Mouse (Mus musculus) cortical plate, adult 2 months (tissue): Measurements from ENCODE around the gene B4gat1. TPM values are rescaled to one million over a fixed set of nuclear protein-coding genes. Genes with fewer than 3 reads are reported as not detected.

Experiments used
- H3K27ac ChIP-seq: fragments of 200-500 bp; 2 replicates; pipeline ENCODE4 v1.5.1; 2012; ENCODE audit warnings: low read length, control low read depth, inconsistent platforms; ENCODE audit not compliant: insufficient read depth
- H3K4me1 ChIP-seq: fragments of 200-500 bp; 2 replicates; pipeline ENCODE4 v1.6.1; 2011; ENCODE audit warnings: low read length; ENCODE audit not compliant: control insufficient read depth, insufficient read depth
- H3K4me3 ChIP-seq: fragments of 200-500 bp; 2 replicates; pipeline ENCODE4 v1.5.1; 2011; ENCODE audit warnings: mild to moderate bottlenecking, low read length, control low read depth; ENCODE audit not compliant: insufficient read depth
- CTCF ChIP-seq: fragments of 200-500 bp; IDR thresholded peaks from 2 replicates; pipeline ENCODE4 v1.5.1; 2011; ENCODE audit warnings: mild to moderate bottlenecking, control low read depth, low read length; ENCODE audit not compliant: insufficient read depth; ENCODE audit errors: extremely low read depth
- POLR2A ChIP-seq: fragments of 200-500 bp; IDR thresholded peaks from 2 replicates; pipeline ENCODE4 v1.6.1; 2011; ENCODE audit warnings: mild to moderate bottlenecking, low read length, control low read depth; ENCODE audit not compliant: insufficient read depth; ENCODE audit errors: extremely low read depth
- polyA plus RNA-seq: library from polyadenylated mRNA; depleted of rRNA; stranded (reverse); fragments of >200 nt; gene quantifications from 2 replicates; pipeline ENCODE4 v1.2.3, GENCODE M21; 2012

B4gat1 gene
- polyA plus RNA-seq, 1 experiment: 106 TPM

- H3K4me3 ChIP-seq: no peak overlapping the region
- TF ChIP-seq CTCF: no peak
- TF ChIP-seq POLR2A: no peak
- H3K27ac ChIP-seq: peak overlapping the region; percentile 13; the same call in 1 of the 2 replicates
- H3K4me1 ChIP-seq: peaks cover 13% of the 10 kb centered on the region
These were observed 6.9 kb downstream of the B4gat1 start for GRCm38 (mm10) chr19:5045531-5045930.

DNA sequence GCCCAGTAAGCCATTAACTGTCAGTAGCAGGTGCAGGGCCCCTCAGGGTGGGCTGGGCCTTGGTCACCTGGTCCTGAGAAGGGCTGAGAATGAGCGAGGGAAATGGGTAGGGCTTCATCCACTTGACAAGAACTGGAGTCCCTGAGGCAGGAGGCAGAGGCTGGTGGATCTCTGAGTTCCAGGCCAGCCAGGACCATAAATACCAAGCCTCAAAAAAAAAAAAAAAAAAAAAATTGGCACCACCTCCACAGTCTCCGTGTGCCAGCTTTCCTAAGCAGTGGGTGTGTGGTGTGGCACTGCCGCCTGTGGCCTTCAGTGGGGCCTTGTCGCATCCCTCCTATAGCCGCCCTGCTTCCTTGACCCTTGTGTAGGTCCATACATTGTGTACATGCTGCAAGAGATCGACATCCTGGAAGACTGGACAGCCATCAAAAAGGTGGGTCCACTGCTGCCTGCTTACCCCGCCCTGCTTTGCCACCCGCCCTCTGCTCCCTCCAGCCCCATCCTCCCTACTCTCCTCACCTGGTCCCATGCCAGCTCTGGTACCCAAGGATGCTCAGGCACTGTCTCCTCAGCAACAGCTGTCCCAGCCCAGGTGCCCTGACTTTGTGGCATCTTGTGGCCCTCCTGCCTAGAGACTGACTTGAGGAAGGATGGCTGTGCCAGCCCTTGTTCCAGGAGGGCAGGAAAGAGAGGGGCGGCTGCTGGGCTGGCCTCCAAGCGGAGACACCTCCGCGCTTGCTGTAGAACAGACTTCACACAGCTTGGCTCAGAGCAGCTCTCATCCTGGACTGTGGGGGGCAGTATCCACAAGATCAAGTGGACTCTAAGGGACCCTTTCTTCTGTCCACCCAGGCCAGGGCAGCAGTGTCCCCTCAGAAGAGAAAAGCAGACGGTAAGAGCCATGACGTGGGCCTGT, 9.8 kb downstream of the B4gat1 start:
- Histone ChIP-seq H3K4me1 (peaks cover 13% of the 10 kb centered on the region), H3K27ac (peak overlapping the region; percentile 96), H3K4me3 (peak overlapping the region; percentile 36)
- TF ChIP-seq POLR2A (peak; percentile 50), CTCF (peak; percentile 33; the same call in 1 of the 2 replicates)

- TF ChIP-seq CTCF: no peak
- TF ChIP-seq POLR2A: no peak
- H3K4me1 ChIP-seq: peaks cover 13% of the 10 kb centered on the region
- no peak overlapping the region for H3K4me3 ChIP-seq
- H3K27ac ChIP-seq: peak overlapping the region; percentile 94
These were observed 10.7 kb downstream of the B4gat1 start for GRCm38 (mm10) chr19:5049325-5049724.

DNA sequence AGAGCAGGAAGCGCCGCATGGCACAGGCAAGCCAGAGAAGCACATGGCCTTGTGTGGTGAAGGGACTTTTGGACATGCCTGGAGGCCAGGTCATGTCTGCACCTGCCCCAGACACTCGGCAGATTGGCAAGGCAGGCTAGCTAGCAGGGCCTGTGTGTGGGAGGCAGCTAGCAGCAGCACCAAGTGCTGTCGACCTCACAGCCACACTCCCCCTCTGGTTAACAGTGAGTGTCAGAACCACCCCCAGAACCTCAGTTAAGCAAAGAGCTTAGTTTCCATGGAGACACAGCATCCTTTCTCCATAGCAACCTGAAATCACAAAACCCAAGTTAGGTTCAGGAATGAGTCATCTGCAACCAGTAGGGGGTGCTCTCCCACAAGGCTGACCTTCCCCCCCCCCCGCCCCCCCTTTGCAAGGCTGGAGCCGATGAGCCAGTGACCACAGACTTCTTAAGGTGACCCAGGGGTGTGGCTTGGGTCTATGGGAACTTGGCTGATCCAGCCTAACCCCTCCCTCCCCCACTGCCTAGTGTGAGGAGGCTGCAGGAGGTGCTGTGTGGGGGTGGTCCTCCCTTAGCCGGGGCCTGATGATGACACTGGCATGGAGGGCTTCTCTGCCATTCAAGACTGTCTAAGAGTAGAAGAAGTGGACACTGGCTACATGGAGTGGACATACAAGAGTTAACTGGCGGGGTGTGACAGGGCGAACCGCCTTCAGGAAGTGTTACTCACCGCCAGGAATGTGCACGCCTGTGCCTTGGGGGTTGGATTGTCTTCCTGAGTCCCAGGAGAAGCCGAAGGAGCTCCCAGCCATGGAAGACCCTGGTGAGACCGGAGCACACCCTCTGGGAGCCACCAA, 11.7 kb downstream of the B4gat1 start, which contains the start of gene Rin1:
TSS of gene Rin1 (plus strand) at position 435 of the 859 bp plus-strand sequence.
- H3K27ac ChIP-seq: peak within 1 kb of the TSS; percentile 94
- peaks cover 13% of the 10 kb centered on the region for H3K4me1 ChIP-seq
- H3K4me3 ChIP-seq: peak within 1 kb of the TSS; percentile 58
- TF ChIP-seq POLR2A (peak; percentile 54; the same call in 1 of the 2 replicates), CTCF (peak; percentile 40)

DNA sequence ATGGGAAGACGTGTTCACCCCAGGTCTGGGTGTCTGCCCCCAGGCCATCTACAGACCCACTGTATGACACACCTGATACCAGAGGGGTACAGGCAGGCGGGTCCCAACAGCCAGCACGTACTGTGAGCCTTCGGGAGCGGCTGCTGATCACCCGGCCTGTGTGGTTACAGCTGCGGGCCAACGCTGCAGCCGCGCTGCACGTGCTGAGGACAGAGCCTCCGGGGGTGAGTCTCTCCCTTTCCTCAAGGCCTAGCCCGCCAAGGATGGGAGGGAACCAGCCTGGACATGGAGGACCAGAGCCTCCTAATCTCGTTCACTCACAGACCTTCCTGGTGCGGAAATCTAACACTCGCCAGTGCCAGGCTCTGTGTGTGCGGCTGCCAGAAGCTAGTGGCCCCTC, 12.4 kb downstream of the B4gat1 start:
- TF ChIP-seq POLR2A: no peak
- no peak for TF ChIP-seq CTCF
- H3K4me3 ChIP-seq: peak overlapping the region; percentile 58
- H3K27ac ChIP-seq: peak overlapping the region; percentile 84
- H3K4me1 ChIP-seq: peaks cover 11% of the 10 kb centered on the region

DNA sequence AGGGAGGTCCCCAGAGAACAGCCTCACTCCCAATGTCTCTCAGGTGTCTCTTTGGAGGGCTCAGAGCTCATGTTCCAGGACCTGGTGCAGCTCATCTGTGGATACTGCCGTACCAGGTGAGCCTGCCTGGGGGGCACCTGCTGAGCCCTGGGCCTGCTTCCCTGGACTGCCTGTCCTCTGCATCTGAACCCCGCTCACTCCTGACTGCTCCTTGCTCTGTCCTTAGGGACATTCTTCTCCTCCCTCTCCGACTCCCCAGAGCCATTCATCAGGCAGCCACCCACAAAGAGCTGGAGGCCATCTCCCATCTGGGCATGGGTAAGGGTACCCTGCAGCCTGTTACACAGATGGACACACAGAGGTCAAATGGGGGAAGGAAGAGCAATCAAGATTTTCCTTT, 12.9 kb downstream of the B4gat1 start:
- Histone ChIP-seq H3K4me1 (peaks cover 11% of the 10 kb centered on the region), H3K4me3 (peak overlapping the region; percentile 58), H3K27ac (peak overlapping the region; percentile 84)
- TF ChIP-seq CTCF: no peak
- no peak for TF ChIP-seq POLR2A

- H3K4me3 ChIP-seq: peak overlapping the region; percentile 58
- peaks cover 8% of the 10 kb centered on the region for H3K4me1 ChIP-seq
- peak overlapping the region; percentile 79 for H3K27ac ChIP-seq
- TF ChIP-seq POLR2A (peak; percentile 50; the same call in 1 of the 2 replicates), CTCF (no peak)
These were observed 13.7 kb downstream of the B4gat1 start for GRCm38 (mm10) chr19:5052166-5052822.

GRCm38 (mm10) chr19:5052853-5053252, 14.2 kb downstream of the B4gat1 start:
- peak overlapping the region; percentile 58 for H3K4me3 ChIP-seq

GRCm38 (mm10) chr19:5053909-5054308, 15.3 kb downstream of the B4gat1 start:
- no peak overlapping the region for H3K4me3 ChIP-seq
- peaks cover 8% of the 10 kb centered on the region for H3K4me1 ChIP-seq
- H3K27ac ChIP-seq: no peak overlapping the region
- TF ChIP-seq CTCF: peak; percentile 47
- TF ChIP-seq POLR2A: no peak

More at GRCm38 (mm10) chr19:5052853-5053252, 14.2 kb downstream of the B4gat1 start:
- Histone ChIP-seq H3K27ac (peak overlapping the region; percentile 79), H3K4me1 (peaks cover 5% of the 10 kb centered on the region; the same call in 1 of the 2 replicates)
- no peak for TF ChIP-seq POLR2A
- no peak for TF ChIP-seq CTCF
